ENCODE assay signal across 8 mouse cellular contexts in the genomic region with DNA sequence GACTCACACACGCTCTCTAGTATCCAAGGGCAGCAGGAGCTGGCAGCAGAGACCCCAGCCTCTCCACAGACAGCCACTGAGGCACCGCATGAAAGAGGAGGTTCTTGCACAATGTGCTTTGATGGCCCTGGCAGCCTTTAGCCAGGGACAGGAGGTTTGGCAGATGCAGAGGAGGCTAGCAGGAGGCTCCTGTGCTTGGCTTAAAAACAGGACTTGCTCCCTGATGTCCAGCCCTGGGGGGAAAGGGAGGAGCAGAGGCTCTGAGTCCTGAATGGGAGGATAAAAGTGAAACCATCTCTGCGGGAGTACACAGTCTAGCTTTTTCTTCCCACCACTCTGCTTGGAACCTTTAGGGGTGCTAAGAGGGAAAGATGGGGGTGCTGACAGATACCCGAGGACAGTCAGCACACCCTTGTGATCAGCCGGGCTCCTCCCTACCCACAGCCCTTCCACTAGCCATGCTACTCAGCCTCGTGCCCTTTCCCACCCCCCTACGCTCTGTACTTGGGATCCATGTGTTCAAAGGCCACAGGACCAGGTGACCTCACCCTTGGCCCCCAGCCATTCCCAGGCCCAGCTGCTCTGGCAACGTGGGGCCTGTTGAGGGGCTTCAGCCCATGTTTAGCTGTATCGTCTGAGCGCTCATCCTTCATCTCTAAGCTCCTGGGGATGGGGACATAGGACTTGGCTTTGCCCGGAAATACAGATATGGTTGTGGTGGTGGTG. TPM values are rescaled to one million over a fixed set of nuclear protein-coding genes. Genes with fewer than 3 reads are reported as not detected.
DNase-seq lines count a peak whose midpoint lies in the region; ATAC-seq and TF ChIP-seq lines count a peak whose summit lies in the region.

No protein-coding gene starts in this region.

- H3K4me2 ChIP-seq in embryonic facial prominence, embryonic 13.5 days, result no peak overlapping the region
- H3K4me2 ChIP-seq in kidney, embryonic 15.5 days, result no peak overlapping the region

- peak overlapping the region; percentile 2; the same call in 1 of the 2 replicates for H3K9ac ChIP-seq in embryonic facial prominence, embryonic 13.5 days
- 0 out of 2 replicates have a peak overlapping the region, but pooled peaks have one; percentile 2 for H3K9ac ChIP-seq in kidney, embryonic 15.5 days

- TF ChIP-seq CTCF in gastrocnemius, adult 2 months (IDR thresholded peaks at IDR 0.05), result no peak

- no peak overlapping the region for H3K27ac ChIP-seq in gastrocnemius, adult 2 months
- H3K27ac ChIP-seq in embryonic facial prominence, embryonic 13.5 days, result no peak overlapping the region
- no peak overlapping the region for H3K27ac ChIP-seq in kidney, embryonic 15.5 days

- intact Hi-C loops in gastrocnemius, adult 2 months (cut with DNase I), result no loop called here

- ATAC-seq in embryonic facial prominence, embryonic 13.5 days (ENCODE audit: insufficient number of reproducible peaks, insufficient read depth, low FRiP score, low TSS enrichment, low read depth), result no peak
- ATAC-seq in kidney, embryonic 15.5 days (replicated peaks; ENCODE audit: low FRiP score), result no peak

- H3K4me3 ChIP-seq in gastrocnemius, adult 2 months, result peak overlapping the region; percentile 51
- H3K4me3 ChIP-seq in embryonic facial prominence, embryonic 13.5 days, result no peak overlapping the region
- H3K4me3 ChIP-seq in kidney, embryonic 15.5 days (replicated peaks), result no peak overlapping the region

- 50% methylated on average over 11 of the region's 11 CpGs for WGBS in embryonic facial prominence, embryonic 13.5 days
- 55% methylated on average over 11 of the region's 11 CpGs for WGBS in kidney, embryonic 15.5 days

- no peaks in the 10 kb centered on the region for H3K27me3 ChIP-seq in embryonic facial prominence, embryonic 13.5 days
- no peaks in the 10 kb centered on the region for H3K27me3 ChIP-seq in kidney, embryonic 15.5 days

- peaks cover 18% of the 10 kb centered on the region for H3K36me3 ChIP-seq in embryonic facial prominence, embryonic 13.5 days
- peaks cover 13% of the 10 kb centered on the region for H3K36me3 ChIP-seq in kidney, embryonic 15.5 days

- H3K9me3 ChIP-seq in embryonic facial prominence, embryonic 13.5 days, result no peaks in the 10 kb centered on the region
- H3K9me3 ChIP-seq in kidney, embryonic 15.5 days (replicated peaks), result no peaks in the 10 kb centered on the region

- peaks cover 28% of the 10 kb centered on the region for H3K4me1 ChIP-seq in embryonic facial prominence, embryonic 13.5 days
- peaks cover 25% of the 10 kb centered on the region for H3K4me1 ChIP-seq in kidney, embryonic 15.5 days

- DNase-seq in gastrocnemius, adult 2 months, result peak; percentile 38
- DNase-seq in gastrocnemius, adult 8-10 months (ENCODE audit: low spot score in 2 of 2), result no peak
- DNase-seq in 3T3-L1 (ENCODE audit: low read depth, low spot score), result peak; percentile 58
- no peak for DNase-seq in layer of hippocampus, adult 9-10 months (ENCODE audit: low spot score)
- DNase-seq in right cerebral cortex, postnatal 10 days (ENCODE audit: low spot score in 2 of 2), result no peak
- DNase-seq in right cerebral cortex, adult 2 months (ENCODE audit: low spot score in 2 of 2), result no peak

RNA-seq across cellular contexts. Expression of a gene that starts 12.6 kb away (rescaled TPM):
- 1 to 10 TPM; 1.6 to 2.3 TPM for total RNA-seq in gastrocnemius, adult 2 months (2021)
- 1 to 10 TPM; 1.0 to 2.3 (median 1.9) TPM for total RNA-seq in gastrocnemius, adult 8-10 months (2022)
- 48.8 and 54.9 TPM in 2 replicates for polyA plus RNA-seq in embryonic facial prominence, embryonic 13.5 days (2015; fragmentation: Nextera tagmentation; extraction: Ambion mirVana)
- 25.9 and 28.4 TPM in 2 replicates for polyA plus RNA-seq in kidney, embryonic 15.5 days (2015; fragmentation: Nextera tagmentation; extraction: Ambion mirVana)

RNA-seq across cellular contexts. Expression of a gene that starts 13.5 kb away (rescaled TPM):
- 1 to 10 TPM; 5.2 to 6.4 TPM for total RNA-seq in gastrocnemius, adult 2 months (2021)
- total RNA-seq in gastrocnemius, adult 8-10 months (2022), result 1 to 10 TPM; 4.6 to 7.1 (median 5.2) TPM
- 4.0 and 4.1 TPM in 2 replicates for polyA plus RNA-seq in embryonic facial prominence, embryonic 13.5 days (2015; fragmentation: Nextera tagmentation; extraction: Ambion mirVana)
- polyA plus RNA-seq in kidney, embryonic 15.5 days (2015; fragmentation: Nextera tagmentation; extraction: Ambion mirVana), result 3.8 and 4.4 TPM in 2 replicates

RNA-seq across cellular contexts. Expression of a gene that starts 52.0 kb away (rescaled TPM):
- total RNA-seq in gastrocnemius, adult 2 months (2021), result 100 to 1,000 TPM; 122 to 189 TPM
- 100 to 1,000 TPM; 121 to 159 (median 140) TPM for total RNA-seq in gastrocnemius, adult 8-10 months (2022)
- 84.8 and 86.6 TPM in 2 replicates for polyA plus RNA-seq in embryonic facial prominence, embryonic 13.5 days (2015; fragmentation: Nextera tagmentation; extraction: Ambion mirVana)
- polyA plus RNA-seq in kidney, embryonic 15.5 days (2015; fragmentation: Nextera tagmentation; extraction: Ambion mirVana), result 71.6 and 82.8 TPM in 2 replicates

Comparison
In these comparisons a context has a peak if more than half of its experiments do, and no peak if none do; other contexts are left out.
1. DNase-seq: peak in gastrocnemius, adult 2 months (single experiment) and 3T3-L1 (single experiment); none in gastrocnemius, adult 8-10 months (0 of 2), layer of hippocampus, adult 9-10 months (single experiment), right cerebral cortex, postnatal 10 days (0 of 2) and right cerebral cortex, adult 2 months (0 of 2).